Mouse (Mus musculus) MEL (cell line): ENCODE data around the gene Ccr2. TPM values are rescaled to one million over a fixed set of nuclear protein-coding genes. Genes with fewer than 3 reads are reported as not detected.
A peak's percentile ranks its signal among the peaks of the same experiment; 100 is the strongest.
"Not testable (repeated sequence)": the region's sequence is repeated elsewhere in the genome, so short reads cannot be mapped to it uniquely, and the experiment has no call there.

Source experiments
- DNase-seq: peaks from one replicate; pipeline ENCODE4 v3.0.0; 2011; ENCODE audit warnings: low read depth, low spot score
- H3K27ac ChIP-seq: 2 replicates; pipeline ENCODE4 v1.5.1; 2012; ENCODE audit warnings: low read depth, mild to moderate bottlenecking, control low read depth, low read length, moderate library complexity; ENCODE audit not compliant: control insufficient read depth
- H3K27me3 ChIP-seq, 2 experiments: fragments of 150-350 bp in 1 of 2; sonication (generic) in 1 of 2; 2 replicates each; pipeline ENCODE4 v1.6.1; 2012; ENCODE audit warnings: low read length in 2 of 2, mild to moderate bottlenecking in 2 of 2, improper control_type of control experiment in 1 of 2, moderate library complexity in 1 of 2; ENCODE audit not compliant: insufficient read depth in 2 of 2, control insufficient read depth in 1 of 2
- H3K36me3 ChIP-seq, 2 experiments: 2 replicates each; pipeline ENCODE4 v1.6.1; 2012 to 2014; ENCODE audit warnings: low read length in 2 of 2, improper control_type of control experiment in 1 of 2, inconsistent platforms in 1 of 2, mild to moderate bottlenecking in 1 of 2; ENCODE audit not compliant: insufficient read depth in 2 of 2, control insufficient read depth in 1 of 2
- H3K4me1 ChIP-seq, 2 experiments: fragments of 150-350 bp in 1 of 2; sonication (generic) in 1 of 2; 2 replicates each; pipeline ENCODE4 v1.6.1; 2012; ENCODE audit warnings: low read length in 2 of 2, improper control_type of control experiment in 1 of 2, mild to moderate bottlenecking in 1 of 2; ENCODE audit not compliant: insufficient read depth in 2 of 2, control insufficient read depth in 1 of 2
- H3K4me3 ChIP-seq, 2 experiments: fragments of 150-350 bp in 1 of 2; sonication (generic) in 1 of 2; 2 replicates each; pipeline ENCODE4 v1.5.1; 2012; ENCODE audit warnings: low read depth in 2 of 2, low read length in 2 of 2, mild to moderate bottlenecking in 2 of 2, moderate library complexity in 2 of 2, control low read depth in 1 of 2, improper control_type of control experiment in 1 of 2; ENCODE audit not compliant: control insufficient read depth in 1 of 2, insufficient read depth in 1 of 2
- H3K79me2 ChIP-seq: 2 replicates; pipeline ENCODE4 v1.6.1; 2012; ENCODE audit warnings: mild to moderate bottlenecking, low read length, moderate library complexity; ENCODE audit not compliant: control insufficient read depth, poor library complexity, insufficient read depth
- H3K9ac ChIP-seq: 2 replicates; pipeline ENCODE4 v1.6.1; 2012; ENCODE audit warnings: low read depth, mild to moderate bottlenecking, control low read depth, low read length, moderate library complexity; ENCODE audit not compliant: control insufficient read depth, poor library complexity, severe bottlenecking
- H3K9me3 ChIP-seq: fragments of 150-350 bp; sonication (generic); replicated peaks from 2 replicates; pipeline ENCODE4 v1.6.1; 2012; ENCODE audit warnings: mild to moderate bottlenecking, low read length, improper control_type of control experiment, moderate library complexity; ENCODE audit not compliant: insufficient read depth
- EP300 ChIP-seq, 2 experiments: IDR thresholded peaks; 2 replicates each; pipeline ENCODE4 v1.6.1; 2011; ENCODE audit warnings: improper control_type of control experiment in 2 of 2, low read length in 2 of 2, low read depth in 1 of 2, mild to moderate bottlenecking in 1 of 2
- GATA1 ChIP-seq: IDR thresholded peaks from 2 replicates; pipeline ENCODE4 v1.6.1; 2011; ENCODE audit warnings: low read depth, low read length, improper control_type of control experiment
- MEF2A ChIP-seq: IDR thresholded peaks from 2 replicates; pipeline ENCODE4 v1.6.1; 2014; ENCODE audit warnings: low read depth, mild to moderate bottlenecking, inconsistent platforms, low read length, improper control_type of control experiment; ENCODE audit not compliant: poor library complexity, insufficient replicate concordance, severe bottlenecking; ENCODE audit errors: extremely low read depth
- MYB ChIP-seq: IDR thresholded peaks from 2 replicates; pipeline ENCODE4 v1.6.1; 2011; ENCODE audit warnings: mild to moderate bottlenecking, low read depth, low read length, improper control_type of control experiment
- NELFE ChIP-seq: IDR thresholded peaks from 2 replicates; pipeline ENCODE4 v1.6.1; 2011; ENCODE audit warnings: low read depth, low read length, improper control_type of control experiment
- RAD21 ChIP-seq: IDR thresholded peaks from 2 replicates; pipeline ENCODE4 v1.6.1; 2011; ENCODE audit warnings: mild to moderate bottlenecking, low read depth, low read length, improper control_type of control experiment
- TAL1 ChIP-seq: IDR thresholded peaks from 2 replicates; pipeline ENCODE4 v1.6.1; 2012; ENCODE audit warnings: mild to moderate bottlenecking, inconsistent platforms, low read length, moderate library complexity, mixed read lengths
- TBP ChIP-seq: IDR thresholded peaks from 2 replicates; pipeline ENCODE4 v1.8.0; 2011; ENCODE audit warnings: low read depth, low read length, improper control_type of control experiment
- TCF12 ChIP-seq: IDR thresholded peaks from 2 replicates; pipeline ENCODE4 v1.6.1; 2014; ENCODE audit warnings: low read depth, mild to moderate bottlenecking, inconsistent platforms, low read length, improper control_type of control experiment, moderate library complexity
- ZMIZ1 ChIP-seq: IDR thresholded peaks from 2 replicates; pipeline ENCODE4 v1.6.1; 2012; ENCODE audit warnings: low read depth, mild to moderate bottlenecking, inconsistent platforms, low read length, improper control_type of control experiment, moderate library complexity
- polyA plus RNA-seq, 2 experiments: library from polyadenylated mRNA; stranded (reverse) in 1 of 2; unstranded in 1 of 2; fragments of >175 nt in 1 of 2; fragments of >200 nt in 1 of 2; gene quantifications; 2 replicates each; pipeline versions ENCODE4 v1.2.1 to v1.2.4; 2012; ENCODE audit warnings: low replicate concordance in 2 of 2, low read depth in 1 of 2; ENCODE audit not compliant: insufficient read length in 2 of 2, insufficient read depth in 1 of 2, missing spikeins in 1 of 2
- total RNA-seq: library from RNA; depleted of rRNA; stranded (reverse); fragments of 300-350 nt; gene quantifications from 2 replicates; pipeline ENCODE4 v1.2.3, GENCODE M21; 2012

Gene Ccr2
- total and polyA plus RNA-seq, 3 experiments: 4.1 to 10.8 TPM; not detected in 1

GRCm38 (mm10) chr9:124061474-124062432, 40.0 kb upstream of the Ccr2 start:
- not testable (repeated sequence) for DNase-seq, H3K9ac ChIP-seq
- H3K27ac ChIP-seq: peak overlapping the region; percentile 62; the same call in 1 of the 2 replicates

DNA sequence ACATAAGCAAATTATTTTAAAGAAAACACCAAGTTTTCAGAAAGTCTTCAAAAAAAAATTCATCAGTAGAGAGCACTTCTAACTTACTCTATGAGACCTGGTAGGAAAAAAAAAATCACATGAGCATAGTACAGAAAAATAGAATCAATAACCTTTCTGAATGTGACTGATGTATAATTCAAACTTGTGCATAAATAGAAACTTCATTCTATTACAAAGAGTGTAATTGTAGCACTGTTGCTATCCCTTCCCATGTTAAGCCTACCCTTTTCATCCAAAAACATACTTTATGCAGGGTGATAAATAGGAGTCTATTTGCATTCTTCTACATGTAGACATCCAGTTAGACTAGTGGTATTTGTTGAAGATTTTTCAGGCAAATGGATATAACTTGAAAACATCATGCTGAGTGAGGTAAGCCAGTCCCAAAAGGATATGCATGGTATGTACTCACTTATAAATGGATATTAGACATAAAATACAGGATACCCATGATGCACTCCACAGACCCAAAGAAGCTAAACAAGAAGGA, 35.1 kb upstream of the Ccr2 start:
- TF ChIP-seq GATA1: no peak
- TF ChIP-seq NELFE: 0 out of 2 replicates have a peak, but pooled peaks have one; percentile 16
- no peak for TF ChIP-seq RAD21
- TF ChIP-seq MYB: no peak
- TF ChIP-seq MEF2A: no peak
- TF ChIP-seq ZMIZ1: peak; percentile 67; the same call in 1 of the 2 replicates
- TF ChIP-seq TBP: peak; percentile 77
- Histone ChIP-seq H3K4me1 (peaks cover 17 to 21% of the 10 kb centered on the region in 2 experiments), H3K27ac (no peak overlapping the region), H3K27me3 (no peaks in the 10 kb centered on the region), H3K79me2 (no peaks in the 10 kb centered on the region), H3K36me3 (peaks cover 0 to 28% of the 10 kb centered on the region in 2 experiments; a peak in 2 of 4 replicates), H3K4me3 (no peak overlapping the region), H3K9me3 (no peaks in the 10 kb centered on the region), H3K9ac (no peak overlapping the region)
- no peak for DNase-seq

More at GRCm38 (mm10) chr9:124061474-124062432, 40.0 kb upstream of the Ccr2 start:
- H3K36me3 ChIP-seq: peaks cover 0 to 20% of the 10 kb centered on the region in 2 experiments; a peak in 2 of 4 replicates
- H3K9me3 ChIP-seq: not testable (repeated sequence)
- TF ChIP-seq EP300 (IDR thresholded peaks at IDR 0.05; ENCODE audit: low read depth in 1 of 2, low read length in 2 of 2) (peak in 1 of 2 experiments; percentile 36; a peak in 3 of 4 replicates), TAL1 (peak; percentile 34; the same call in 1 of the 2 replicates), TCF12 (peak; percentile 54; the same call in 1 of the 2 replicates)
- TF ChIP-seq, all 39 proteins: peak for 3; not testable (repeated sequence) for 36
- not testable (repeated sequence) for H3K79me2 ChIP-seq, H3K4me3 ChIP-seq, H3K27me3 ChIP-seq
- peaks cover 9 to 22% of the 10 kb centered on the region in 2 experiments for H3K4me1 ChIP-seq
